Mouse (Mus musculus): Measurements from ENCODE around the gene Coro2b. TPM values are rescaled to one million over a fixed set of nuclear protein-coding genes. Genes with fewer than 3 reads are reported as not detected.

Gene Coro2b
- total and polyA plus RNA-seq, 2 experiments from 2014 or later, result 31.6 to 53.2 TPM

DNA sequence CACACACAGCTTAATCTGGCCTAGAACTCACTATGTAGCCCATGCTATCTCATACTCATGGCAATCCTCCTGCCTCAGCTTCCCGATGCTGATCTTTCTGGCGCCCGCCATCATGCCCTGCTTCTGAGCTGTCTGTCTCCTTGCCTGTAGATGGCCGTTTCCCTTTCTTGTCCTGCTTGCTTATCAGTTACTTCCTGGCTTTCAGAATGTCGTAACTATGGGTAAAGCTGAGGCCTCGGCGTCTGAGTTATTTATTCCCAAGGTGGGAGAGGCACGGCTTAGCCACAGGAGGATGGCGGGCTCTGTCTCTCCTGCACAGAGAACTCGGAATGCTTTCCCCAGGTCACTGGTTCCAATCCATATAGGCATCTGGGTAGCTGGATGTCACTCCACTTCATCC, 113.9 kb downstream of the Coro2b start:
- DNase-seq (no peak), ATAC-seq (no peak)
- WGBS, result 96% methylated on average over 10 of the region's 10 CpGs

DNA sequence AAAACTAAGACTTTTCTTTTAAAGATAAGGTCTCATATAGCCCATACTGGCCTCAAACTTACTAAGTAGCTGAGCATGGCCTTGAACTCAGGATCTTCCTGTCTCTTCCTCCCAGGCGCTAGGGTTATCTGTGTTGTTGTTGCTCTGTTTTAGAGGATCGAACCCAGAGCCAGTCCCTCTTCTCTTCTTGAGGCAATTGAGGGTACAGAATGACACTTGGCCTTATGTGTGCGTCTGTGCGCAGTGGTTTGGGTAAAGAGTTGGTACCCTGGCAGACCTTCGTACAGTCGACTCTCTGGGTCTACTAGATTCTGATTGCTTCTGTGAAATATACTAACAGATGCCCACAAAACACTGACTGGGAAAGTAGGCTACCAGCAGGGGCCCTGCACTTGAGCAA, 114.9 kb downstream of the Coro2b start:
- peaks cover 38% of the 10 kb centered on the region for H3K36me3 ChIP-seq (ENCODE audit: insufficient read depth)
- DNase-seq (no peak), ATAC-seq (no peak)
- no peak overlapping the region for H3K4me3 ChIP-seq (ENCODE audit: low read depth, low read length)
- H3K9me3 ChIP-seq (ENCODE audit: low read length), result no peaks in the 10 kb centered on the region
- H3K27me3 ChIP-seq (ENCODE audit: insufficient read depth, low read length), result no peaks in the 10 kb centered on the region
- WGBS, result 96% methylated on average over 6 of the region's 6 CpGs
- TF ChIP-seq CTCF (IDR thresholded peaks at IDR 0.05; ENCODE audit: low read depth), result no peak
- no peak overlapping the region for H3K4me2 ChIP-seq (ENCODE audit: low read depth)
- no peak overlapping the region for H3K27ac ChIP-seq (ENCODE audit: low read depth, low read length)
- H3K9ac ChIP-seq, result no peak overlapping the region
- H3K4me1 ChIP-seq (ENCODE audit: insufficient read depth), result no peaks in the 10 kb centered on the region

More for the DNA sequence above, 113.9 kb downstream of the Coro2b start:
- Histone ChIP-seq H3K4me2 (ENCODE audit: low read depth) (no peak overlapping the region), H3K9ac (no peak overlapping the region), H3K36me3 (ENCODE audit: insufficient read depth) (peaks cover 47% of the 10 kb centered on the region), H3K9me3 (ENCODE audit: low read length) (no peaks in the 10 kb centered on the region), H3K27me3 (ENCODE audit: insufficient read depth, low read length) (no peaks in the 10 kb centered on the region), H3K4me3 (ENCODE audit: low read depth, low read length) (no peak overlapping the region), H3K4me1 (ENCODE audit: insufficient read depth) (no peaks in the 10 kb centered on the region), H3K27ac (ENCODE audit: low read depth, low read length) (no peak overlapping the region)
- TF ChIP-seq CTCF (IDR thresholded peaks at IDR 0.05; ENCODE audit: low read depth), result no peak

GRCm38 (mm10) chr9:62421027-62421426, 115.8 kb downstream of the Coro2b start:
- Histone ChIP-seq H3K4me2 (ENCODE audit: low read depth) (no peak overlapping the region; the same call in 1 of the 2 replicates), H3K27me3 (ENCODE audit: insufficient read depth, low read length) (no peaks in the 10 kb centered on the region), H3K9ac (no peak overlapping the region), H3K9me3 (ENCODE audit: low read length) (no peaks in the 10 kb centered on the region), H3K36me3 (ENCODE audit: insufficient read depth) (peaks cover 31% of the 10 kb centered on the region), H3K27ac (ENCODE audit: low read depth, low read length) (no peak overlapping the region), H3K4me3 (ENCODE audit: low read depth, low read length) (no peak overlapping the region), H3K4me1 (ENCODE audit: insufficient read depth) (no peaks in the 10 kb centered on the region)
- peak; percentile 61 for ATAC-seq
- peak; percentile 50 for DNase-seq
- no peak for TF ChIP-seq CTCF (IDR thresholded peaks at IDR 0.05; ENCODE audit: low read depth)
- WGBS, result 11% methylated on average over 13 of the region's 13 CpGs

GRCm38 (mm10) chr9:62420261-62420917, 116.5 kb downstream of the Coro2b start:
- no peaks in the 10 kb centered on the region for H3K9me3 ChIP-seq (ENCODE audit: low read length)
- ATAC-seq, result no peak
- no peak overlapping the region for H3K9ac ChIP-seq
- 41% methylated on average over 10 of the region's 10 CpGs for WGBS
- no peak overlapping the region for H3K4me2 ChIP-seq (ENCODE audit: low read depth)
- no peak overlapping the region for H3K4me3 ChIP-seq (ENCODE audit: low read depth, low read length)
- no peaks in the 10 kb centered on the region for H3K27me3 ChIP-seq (ENCODE audit: insufficient read depth, low read length)
- no peak overlapping the region for H3K27ac ChIP-seq (ENCODE audit: low read depth, low read length)
- DNase-seq, result no peak
- H3K4me1 ChIP-seq (ENCODE audit: insufficient read depth), result no peaks in the 10 kb centered on the region
- H3K36me3 ChIP-seq (ENCODE audit: insufficient read depth), result peaks cover 31% of the 10 kb centered on the region
- TF ChIP-seq CTCF (IDR thresholded peaks at IDR 0.05; ENCODE audit: low read depth), result no peak

DNA sequence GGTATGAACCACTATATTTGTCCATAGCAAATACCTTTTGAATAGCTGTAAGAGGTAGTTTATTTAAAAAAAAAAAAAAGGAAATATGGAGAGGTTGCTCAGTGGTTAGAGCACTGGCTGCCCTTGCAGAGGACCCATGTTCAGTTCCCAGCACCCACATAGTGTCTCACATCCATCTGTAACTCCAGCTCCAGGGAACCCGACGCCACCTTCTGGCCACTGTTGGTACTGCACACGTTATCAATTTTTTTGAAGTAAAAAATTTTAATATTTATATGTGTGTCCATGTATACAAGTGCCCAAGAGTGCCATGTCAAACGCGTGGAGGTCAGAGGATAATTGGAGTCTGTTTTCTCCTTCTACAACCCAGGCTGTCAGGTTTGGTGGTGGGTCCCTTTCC, 118.1 kb downstream of the Coro2b start:
- peaks cover 8% of the 10 kb centered on the region; the same call in 1 of the 2 replicates for H3K4me1 ChIP-seq (ENCODE audit: insufficient read depth)
- no peaks in the 10 kb centered on the region for H3K27me3 ChIP-seq (ENCODE audit: insufficient read depth, low read length)
- H3K9ac ChIP-seq, result no peak overlapping the region
- H3K4me2 ChIP-seq (ENCODE audit: low read depth), result no peak overlapping the region
- DNase-seq, result no peak
- no peak overlapping the region for H3K4me3 ChIP-seq (ENCODE audit: low read depth, low read length)
- peaks cover 18% of the 10 kb centered on the region; the same call in 1 of the 2 replicates for H3K36me3 ChIP-seq (ENCODE audit: insufficient read depth)
- H3K27ac ChIP-seq (ENCODE audit: low read depth, low read length), result no peak overlapping the region
- peak; percentile 64 for TF ChIP-seq CTCF (IDR thresholded peaks at IDR 0.05; ENCODE audit: low read depth)
- no peak for ATAC-seq
- H3K9me3 ChIP-seq (ENCODE audit: low read length), result no peaks in the 10 kb centered on the region
- 59% methylated on average over 5 of the region's 5 CpGs for WGBS

DNA sequence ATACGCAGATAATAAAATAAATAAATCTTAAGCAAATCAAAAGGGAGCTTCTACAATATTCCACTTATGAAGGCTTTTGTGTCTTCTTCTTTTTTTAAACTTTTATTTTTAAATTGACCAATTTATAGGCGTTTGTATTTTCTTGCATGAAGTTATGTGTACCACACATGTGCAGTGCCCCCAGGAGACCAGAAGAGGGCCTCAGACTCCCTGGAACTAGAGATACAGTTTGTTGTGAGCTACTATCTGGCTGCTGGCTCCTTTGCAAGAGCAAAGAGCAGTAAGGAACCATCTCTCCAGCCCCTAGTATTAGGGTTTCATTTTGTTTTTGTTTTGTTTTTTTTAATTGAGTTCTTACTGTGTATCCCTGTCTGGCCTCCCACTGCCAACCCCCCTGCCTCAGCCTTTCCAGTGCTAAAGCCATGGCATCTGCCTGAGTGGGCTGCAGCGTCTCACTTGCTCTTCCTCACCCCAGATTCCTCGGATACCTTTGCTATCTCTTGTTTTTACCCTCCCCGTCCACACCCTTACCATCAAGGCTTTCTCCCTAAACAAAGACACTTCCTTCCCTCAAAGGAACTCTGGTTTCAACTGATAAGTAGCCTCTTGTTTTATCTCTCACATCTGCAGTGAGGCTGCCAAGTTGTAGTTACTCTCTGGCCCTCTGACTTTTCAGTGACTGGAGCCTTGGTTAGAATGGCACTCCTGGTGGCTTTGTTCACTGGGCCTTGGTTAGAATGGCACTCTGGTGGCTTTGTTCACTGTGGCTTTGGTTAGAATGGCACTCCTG, 129.3 kb downstream of the Coro2b start:
- Histone ChIP-seq H3K9ac (no peak overlapping the region), H3K36me3 (ENCODE audit: insufficient read depth) (no peaks in the 10 kb centered on the region), H3K4me3 (ENCODE audit: low read depth, low read length) (no peak overlapping the region), H3K4me1 (ENCODE audit: insufficient read depth) (no peaks in the 10 kb centered on the region), H3K27me3 (ENCODE audit: insufficient read depth, low read length) (no peaks in the 10 kb centered on the region), H3K4me2 (ENCODE audit: low read depth) (no peak overlapping the region), H3K9me3 (ENCODE audit: low read length) (no peaks in the 10 kb centered on the region), H3K27ac (ENCODE audit: low read depth, low read length) (no peak overlapping the region)
- 87% methylated on average over 5 of the region's 5 CpGs for WGBS
- ATAC-seq (no peak), DNase-seq (no peak)
- TF ChIP-seq CTCF (IDR thresholded peaks at IDR 0.05; ENCODE audit: low read depth), result no peak

DNA sequence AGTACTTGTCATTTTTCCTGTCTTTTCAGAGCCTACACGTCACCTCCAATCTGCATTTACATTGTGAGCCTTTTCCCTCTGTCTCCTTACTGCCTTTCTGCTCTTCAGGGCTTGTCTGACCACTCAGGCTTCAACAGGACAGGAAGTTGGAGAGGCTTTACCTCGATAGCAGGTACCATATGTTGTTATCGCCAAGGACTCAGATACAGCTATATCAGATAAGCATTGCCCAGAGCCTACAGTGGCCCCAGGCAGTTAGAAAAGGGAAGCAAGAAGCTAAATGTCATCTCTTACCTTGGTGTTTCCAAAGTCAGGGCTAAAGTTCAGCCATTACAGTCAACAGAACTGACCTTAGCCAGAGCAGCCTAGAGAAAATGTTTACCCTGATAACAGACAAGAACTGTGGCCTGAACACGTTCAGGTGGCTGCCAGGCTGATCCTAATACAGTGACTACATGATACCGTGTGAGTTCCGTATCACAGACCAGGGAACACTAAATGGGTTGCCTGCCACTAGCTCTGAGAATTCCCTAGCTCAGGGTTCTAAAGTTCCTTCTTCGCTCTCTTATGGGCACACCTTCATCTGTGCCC, 130.3 kb downstream of the Coro2b start:
- no peak overlapping the region for H3K4me3 ChIP-seq (ENCODE audit: low read depth, low read length)

More for the DNA sequence above, 130.3 kb downstream of the Coro2b start:
- H3K9me3 ChIP-seq (ENCODE audit: low read length), result no peaks in the 10 kb centered on the region
- 87% methylated on average over 7 of the region's 7 CpGs for WGBS
- no peaks in the 10 kb centered on the region for H3K27me3 ChIP-seq (ENCODE audit: insufficient read depth, low read length)
- ATAC-seq (no peak), DNase-seq (no peak)
- H3K9ac ChIP-seq, result no peak overlapping the region
- H3K36me3 ChIP-seq (ENCODE audit: insufficient read depth), result no peaks in the 10 kb centered on the region
- H3K27ac ChIP-seq (ENCODE audit: low read depth, low read length), result no peak overlapping the region
- H3K4me2 ChIP-seq (ENCODE audit: low read depth), result no peak overlapping the region
- no peaks in the 10 kb centered on the region for H3K4me1 ChIP-seq (ENCODE audit: insufficient read depth)
- no peak for TF ChIP-seq CTCF (IDR thresholded peaks at IDR 0.05; ENCODE audit: low read depth)

Measured in forebrain, postnatal 0 days (tissue).